Mouse (Mus musculus) left cerebral cortex, adult 11 months (tissue): ENCODE measurements around the gene A730009L09Rik.

Source experiments
- DNase-seq: peaks from one replicate; pipeline ENCODE4 v3.0.0; 2022; ENCODE audit warnings: low spot score

The A730009L09Rik gene

GRCm38 (mm10) chr16:84559569-84560278, 44.8 kb downstream of the A730009L09Rik start:
- no peak for DNase-seq

- DNase-seq: no peak
Observed at GRCm38 (mm10) chr16:84560279-84560602, 45.3 kb downstream of the A730009L09Rik start.
